Mouse (Mus musculus): ENCODE measurements around the gene Abhd14a. TPM values are rescaled to one million over a fixed set of nuclear protein-coding genes. Genes with fewer than 3 reads are reported as not detected.
A peak's percentile ranks its signal among the peaks of the same experiment; 100 is the strongest.

The Abhd14a gene
- polyA plus RNA-seq, 1 experiment from 2014 or later, result 41.9 TPM

DNA sequence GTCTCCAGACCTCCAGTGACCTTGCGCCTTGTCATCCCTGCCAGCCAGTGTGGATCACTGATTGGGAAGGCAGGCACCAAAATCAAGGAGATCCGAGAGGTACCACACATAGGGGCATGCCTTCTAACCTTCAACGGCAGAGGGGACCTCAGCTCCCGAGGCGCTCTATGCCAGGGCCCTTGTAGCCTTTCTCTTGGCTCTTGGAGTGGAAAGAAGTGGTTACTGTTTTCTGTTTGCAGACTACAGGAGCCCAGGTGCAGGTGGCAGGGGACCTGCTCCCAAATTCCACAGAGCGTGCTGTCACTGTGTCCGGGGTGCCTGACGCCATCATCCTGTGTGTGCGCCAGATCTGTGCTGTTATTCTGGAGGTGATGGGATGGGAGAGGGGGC lies 13.5 kb upstream of the Abhd14a start:
- no peak for DNase-seq (ENCODE audit: low spot score)
- H3K4me1 ChIP-seq (ENCODE audit: control insufficient read depth, insufficient read depth, low read length), result peaks cover 27% of the 10 kb centered on the region

DNA sequence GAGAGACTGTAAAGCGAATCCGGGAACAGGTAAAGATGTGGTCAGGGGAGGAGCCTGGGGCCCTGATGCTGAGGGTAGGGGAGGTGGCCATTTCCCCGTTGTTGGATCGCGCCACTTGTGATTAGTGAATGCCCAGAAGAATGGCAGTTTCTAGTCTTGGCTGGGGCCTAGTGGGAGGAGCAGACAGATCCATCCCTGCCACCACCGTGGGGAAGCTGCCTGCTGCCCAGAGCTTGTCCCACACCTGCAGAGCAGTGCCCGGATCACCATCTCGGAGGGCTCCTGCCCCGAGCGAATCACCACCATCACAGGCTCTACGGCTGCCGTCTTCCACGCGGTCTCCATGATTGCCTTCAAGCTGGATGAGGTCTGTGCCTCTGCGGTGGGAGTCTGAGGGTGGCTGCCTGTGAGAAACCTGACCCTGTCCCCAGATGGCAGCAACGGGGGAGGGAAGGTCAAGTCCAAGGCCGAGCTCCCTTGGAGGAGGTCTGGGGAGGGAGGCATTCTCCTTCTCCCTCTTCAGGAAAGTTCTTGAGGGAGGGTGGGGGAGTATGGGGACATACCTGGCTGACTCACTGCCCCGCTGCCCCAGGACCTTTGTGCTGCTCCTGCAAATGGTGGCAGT lies 13.0 kb upstream of the Abhd14a start:
- no peaks in the 10 kb centered on the region for H3K27me3 ChIP-seq (ENCODE audit: control insufficient read depth, insufficient read depth, low read length)
- 66% methylated on average over 18 of the region's 18 CpGs for WGBS
- H3K4me3 ChIP-seq (ENCODE audit: low read depth, low read length), result no peak overlapping the region
- peaks cover 30% of the 10 kb centered on the region for H3K4me1 ChIP-seq (ENCODE audit: control insufficient read depth, insufficient read depth, low read length)
- no peak overlapping the region for H3K4me2 ChIP-seq (ENCODE audit: low read depth, low read length)
- no peak overlapping the region for H3K27ac ChIP-seq (replicated peaks; ENCODE audit: low read depth, low read length)
- H3K36me3 ChIP-seq (replicated peaks; ENCODE audit: control insufficient read depth, insufficient read depth, low read depth, low read length), result peaks cover 11% of the 10 kb centered on the region
- H3K9ac ChIP-seq (replicated peaks; ENCODE audit: low read length), result no peak overlapping the region
- ATAC-seq (replicated peaks; ENCODE audit: insufficient number of reproducible peaks, low FRiP score, low TSS enrichment, low read depth), result no peak
- no peaks in the 10 kb centered on the region for H3K9me3 ChIP-seq (replicated peaks; ENCODE audit: control insufficient read depth, low read length)
- DNase-seq (ENCODE audit: low spot score), result no peak

More for the DNA sequence above, 13.5 kb upstream of the Abhd14a start:
- ATAC-seq (replicated peaks; ENCODE audit: insufficient number of reproducible peaks, low FRiP score, low TSS enrichment, low read depth), result no peak
- H3K36me3 ChIP-seq (replicated peaks; ENCODE audit: control insufficient read depth, insufficient read depth, low read depth, low read length), result peaks cover 11% of the 10 kb centered on the region
- no peak overlapping the region for H3K4me2 ChIP-seq (ENCODE audit: low read depth, low read length)
- no peaks in the 10 kb centered on the region for H3K27me3 ChIP-seq (ENCODE audit: control insufficient read depth, insufficient read depth, low read length)
- H3K27ac ChIP-seq (replicated peaks; ENCODE audit: low read depth, low read length), result no peak overlapping the region
- no peak overlapping the region for H3K9ac ChIP-seq (replicated peaks; ENCODE audit: low read length)
- no peaks in the 10 kb centered on the region for H3K9me3 ChIP-seq (replicated peaks; ENCODE audit: control insufficient read depth, low read length)
- no peak overlapping the region for H3K4me3 ChIP-seq (ENCODE audit: low read depth, low read length)
- WGBS, result 89% methylated on average over 9 of the region's 9 CpGs

DNA sequence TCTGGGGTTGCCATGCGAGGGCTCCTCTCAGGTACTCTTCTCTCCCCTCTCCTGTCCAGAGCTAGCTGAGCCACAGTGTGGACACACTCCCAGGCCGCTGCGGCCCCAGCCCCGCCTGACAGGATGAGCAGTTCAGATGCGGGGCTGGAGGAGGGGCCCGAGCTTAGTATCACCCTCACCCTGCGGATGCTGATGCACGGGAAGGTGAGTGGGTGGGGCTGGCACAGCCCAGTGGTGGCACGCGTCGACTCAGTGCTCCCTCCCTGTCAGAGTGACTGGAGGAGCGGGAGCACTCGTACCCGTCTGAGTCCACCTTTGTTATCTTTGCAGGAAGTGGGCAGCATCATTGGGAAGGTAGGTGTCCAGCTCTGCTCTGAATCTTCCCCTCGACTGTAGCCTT lies 12.5 kb upstream of the Abhd14a start:
- WGBS, result 79% methylated on average over 15 of the region's 15 CpGs
- no peak overlapping the region for H3K27ac ChIP-seq (replicated peaks; ENCODE audit: low read depth, low read length)
- no peaks in the 10 kb centered on the region for H3K9me3 ChIP-seq (replicated peaks; ENCODE audit: control insufficient read depth, low read length)
- H3K36me3 ChIP-seq (replicated peaks; ENCODE audit: control insufficient read depth, insufficient read depth, low read depth, low read length), result peaks cover 11% of the 10 kb centered on the region
- H3K4me1 ChIP-seq (ENCODE audit: control insufficient read depth, insufficient read depth, low read length), result peaks cover 28% of the 10 kb centered on the region
- no peak for ATAC-seq (replicated peaks; ENCODE audit: insufficient number of reproducible peaks, low FRiP score, low TSS enrichment, low read depth)
- H3K4me3 ChIP-seq (ENCODE audit: low read depth, low read length), result no peak overlapping the region
- DNase-seq (ENCODE audit: low spot score), result no peak
- H3K27me3 ChIP-seq (ENCODE audit: control insufficient read depth, insufficient read depth, low read length), result no peaks in the 10 kb centered on the region
- H3K4me2 ChIP-seq (ENCODE audit: low read depth, low read length), result no peak overlapping the region
- H3K9ac ChIP-seq (replicated peaks; ENCODE audit: low read length), result no peak overlapping the region

DNA sequence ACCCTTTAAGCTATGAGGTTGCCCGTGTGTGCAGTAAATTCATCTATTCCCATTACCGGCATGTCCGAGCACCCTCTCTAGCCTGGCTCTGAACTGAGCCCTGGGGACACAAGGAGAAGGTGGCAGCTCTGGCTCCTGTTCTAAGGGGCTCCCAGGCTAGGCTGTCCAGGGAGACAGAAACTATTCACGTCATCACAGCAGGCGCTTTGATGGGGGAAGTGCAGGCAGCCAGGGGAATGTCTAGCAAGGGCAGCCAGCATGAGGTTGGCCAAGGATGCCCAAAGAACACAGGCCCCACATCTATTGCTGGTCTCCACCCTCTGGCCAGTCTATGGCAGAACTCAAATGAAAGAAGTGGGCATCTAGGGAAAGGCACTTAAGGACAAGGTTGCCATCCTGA lies 10.4 kb upstream of the Abhd14a start:
- H3K4me2 ChIP-seq (ENCODE audit: low read depth, low read length), result peak overlapping the region; percentile 19; the same call in 1 of the 2 replicates
- peaks cover 26% of the 10 kb centered on the region for H3K4me1 ChIP-seq (ENCODE audit: control insufficient read depth, insufficient read depth, low read length)
- H3K9me3 ChIP-seq (replicated peaks; ENCODE audit: control insufficient read depth, low read length), result no peaks in the 10 kb centered on the region
- peaks cover 5% of the 10 kb centered on the region for H3K36me3 ChIP-seq (replicated peaks; ENCODE audit: control insufficient read depth, insufficient read depth, low read depth, low read length)
- no peak overlapping the region; the same call in 1 of the 2 replicates for H3K4me3 ChIP-seq (ENCODE audit: low read depth, low read length)
- DNase-seq (ENCODE audit: low spot score), result no peak
- 76% methylated on average over 5 of the region's 5 CpGs for WGBS
- no peak overlapping the region; the same call in 1 of the 2 replicates for H3K9ac ChIP-seq (replicated peaks; ENCODE audit: low read length)
- no peak for ATAC-seq (replicated peaks; ENCODE audit: insufficient number of reproducible peaks, low FRiP score, low TSS enrichment, low read depth)
- no peak overlapping the region for H3K27ac ChIP-seq (replicated peaks; ENCODE audit: low read depth, low read length)
- no peaks in the 10 kb centered on the region for H3K27me3 ChIP-seq (ENCODE audit: control insufficient read depth, insufficient read depth, low read length)

DNA sequence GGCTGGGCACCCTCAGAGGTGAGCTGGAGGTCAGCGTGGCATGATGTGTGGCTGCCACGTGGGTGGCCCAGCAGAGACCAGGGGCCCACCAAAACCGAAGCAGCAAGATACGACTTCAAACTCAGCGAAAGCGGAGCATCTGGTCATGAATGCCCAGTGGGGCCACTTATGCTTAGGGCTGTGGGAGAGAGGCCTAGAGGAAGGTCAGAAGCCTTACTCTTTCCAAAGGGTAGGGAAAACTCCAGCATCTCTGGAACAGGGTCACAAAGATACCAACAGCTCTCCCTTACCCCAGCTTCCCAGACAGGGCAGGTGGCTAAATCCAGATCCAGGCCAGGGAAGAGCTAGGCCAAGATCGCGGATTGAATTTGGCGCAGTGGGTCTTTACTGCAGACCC lies 9.7 kb upstream of the Abhd14a start:
- Histone ChIP-seq H3K4me3 (ENCODE audit: low read depth, low read length) (peak overlapping the region; percentile 84), H3K27me3 (ENCODE audit: control insufficient read depth, insufficient read depth, low read length) (no peaks in the 10 kb centered on the region), H3K36me3 (replicated peaks; ENCODE audit: control insufficient read depth, insufficient read depth, low read depth, low read length) (peaks cover 3% of the 10 kb centered on the region; the same call in 1 of the 2 replicates), H3K4me2 (ENCODE audit: low read depth, low read length) (peak overlapping the region; percentile 96), H3K9ac (replicated peaks; ENCODE audit: low read length) (peak overlapping the region; percentile 83), H3K27ac (replicated peaks; ENCODE audit: low read depth, low read length) (peak overlapping the region; percentile 93), H3K9me3 (replicated peaks; ENCODE audit: control insufficient read depth, low read length) (no peaks in the 10 kb centered on the region), H3K4me1 (ENCODE audit: control insufficient read depth, insufficient read depth, low read length) (peaks cover 26% of the 10 kb centered on the region)
- 43% methylated on average over 9 of the region's 9 CpGs for WGBS
- ATAC-seq (replicated peaks; ENCODE audit: insufficient number of reproducible peaks, low FRiP score, low TSS enrichment, low read depth) (no peak), DNase-seq (ENCODE audit: low spot score) (peak; percentile 45)

DNA sequence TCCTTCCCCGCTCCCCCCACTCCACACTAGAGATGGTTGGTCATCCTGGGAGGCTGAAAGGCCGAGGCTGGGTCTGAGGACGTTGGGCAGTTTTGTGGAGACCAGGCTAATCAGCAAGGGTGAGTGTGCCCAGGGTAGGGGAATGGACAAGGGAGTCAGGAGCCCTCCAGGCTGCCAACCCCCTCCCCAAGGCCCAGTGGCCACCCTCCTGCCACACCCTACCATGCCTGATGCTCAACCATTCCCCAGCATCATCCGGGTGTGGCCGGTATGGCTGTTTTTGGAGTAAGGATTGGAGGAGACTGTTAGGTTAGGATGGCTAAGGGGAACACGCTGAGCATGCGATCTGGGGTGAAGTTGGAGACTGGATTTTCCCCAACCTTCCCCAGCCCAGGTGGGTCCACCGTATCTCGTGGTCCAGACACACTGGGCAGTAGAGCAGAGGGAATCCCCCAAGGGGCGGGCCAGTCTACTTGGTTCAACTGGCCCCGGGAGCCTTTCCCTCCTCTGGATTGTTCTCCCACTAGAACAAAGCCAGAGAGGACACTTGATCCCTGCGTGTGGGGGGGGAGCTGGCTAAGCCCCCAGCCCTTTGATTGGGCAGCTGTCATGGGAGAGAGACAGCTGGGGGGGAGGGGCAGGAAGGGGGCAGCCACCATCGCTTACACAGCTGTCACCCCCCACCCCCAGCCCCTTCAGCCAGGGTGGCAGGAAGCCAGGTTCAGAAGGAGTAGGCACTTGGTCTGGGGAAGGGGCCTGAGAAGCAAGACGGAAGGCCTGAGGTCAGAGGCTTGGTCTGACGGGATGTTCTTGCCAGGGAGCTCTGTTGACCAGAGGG lies 9.1 kb upstream of the Abhd14a start:
- Histone ChIP-seq H3K27ac (replicated peaks; ENCODE audit: low read depth, low read length) (peak overlapping the region; percentile 93), H3K27me3 (ENCODE audit: control insufficient read depth, insufficient read depth, low read length) (no peaks in the 10 kb centered on the region), H3K4me2 (ENCODE audit: low read depth, low read length) (peak overlapping the region; percentile 96), H3K4me3 (ENCODE audit: low read depth, low read length) (peak overlapping the region; percentile 84), H3K9ac (replicated peaks; ENCODE audit: low read length) (peak overlapping the region; percentile 83), H3K4me1 (ENCODE audit: control insufficient read depth, insufficient read depth, low read length) (peaks cover 26% of the 10 kb centered on the region), H3K9me3 (replicated peaks; ENCODE audit: control insufficient read depth, low read length) (no peaks in the 10 kb centered on the region), H3K36me3 (replicated peaks; ENCODE audit: control insufficient read depth, insufficient read depth, low read depth, low read length) (peaks cover 3% of the 10 kb centered on the region; the same call in 1 of the 2 replicates)
- 28% methylated on average over 13 of the region's 15 CpGs for WGBS
- 0 out of 2 replicates have a peak, but pooled peaks have one; percentile 1 for ATAC-seq (replicated peaks; ENCODE audit: insufficient number of reproducible peaks, low FRiP score, low TSS enrichment, low read depth)
- DNase-seq (ENCODE audit: low spot score), result peak; percentile 73

DNA sequence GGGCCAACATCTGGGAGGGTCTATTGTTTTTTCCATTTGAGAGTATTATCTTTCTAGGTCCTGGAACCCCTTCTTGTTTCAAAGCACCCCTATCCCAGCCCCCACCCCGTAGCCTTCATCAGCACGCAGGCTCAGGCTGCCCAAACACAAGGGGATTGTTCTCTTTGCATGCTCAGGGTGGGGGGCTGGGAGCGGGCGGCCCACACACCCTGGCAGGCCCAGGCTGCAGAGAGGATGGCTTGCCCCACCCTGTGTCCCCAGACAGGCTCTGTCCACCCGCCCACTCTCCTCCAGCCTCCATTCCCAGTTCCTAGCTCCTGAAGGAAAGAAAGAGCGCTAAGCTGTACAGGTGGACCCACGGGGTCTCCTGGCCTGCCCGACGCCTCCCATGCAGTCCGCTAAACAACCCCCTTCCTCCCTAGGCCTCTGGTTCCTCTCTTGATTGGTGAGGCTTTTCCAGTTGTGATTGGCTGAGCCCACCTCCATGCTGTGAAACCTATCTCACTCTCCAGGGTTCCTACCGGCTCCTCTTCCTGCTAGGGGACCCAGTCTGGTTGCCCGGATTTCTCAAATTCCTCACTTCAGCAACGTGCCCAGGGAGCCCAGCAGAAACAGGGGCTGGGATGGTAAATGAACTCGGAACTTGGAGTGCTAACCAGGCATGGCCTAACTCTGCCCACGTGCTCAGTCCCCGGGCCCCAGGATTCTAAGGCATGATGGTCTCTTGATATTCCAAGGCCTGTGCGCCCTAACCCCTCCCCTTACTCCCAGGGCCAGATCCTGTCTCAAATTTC lies 7.6 kb upstream of the Abhd14a start:
- H3K4me2 ChIP-seq (ENCODE audit: low read depth, low read length), result peak overlapping the region; percentile 96
- peak; percentile 77 for DNase-seq (ENCODE audit: low spot score)
- peaks cover 30% of the 10 kb centered on the region for H3K4me1 ChIP-seq (ENCODE audit: control insufficient read depth, insufficient read depth, low read length)
- no peaks in the 10 kb centered on the region for H3K36me3 ChIP-seq (replicated peaks; ENCODE audit: control insufficient read depth, insufficient read depth, low read depth, low read length)
- no peaks in the 10 kb centered on the region for H3K27me3 ChIP-seq (ENCODE audit: control insufficient read depth, insufficient read depth, low read length)
- peak overlapping the region; percentile 83 for H3K9ac ChIP-seq (replicated peaks; ENCODE audit: low read length)
- ATAC-seq (replicated peaks; ENCODE audit: insufficient number of reproducible peaks, low FRiP score, low TSS enrichment, low read depth), result no peak; the same call in 1 of the 2 replicates
- peak overlapping the region; percentile 93 for H3K27ac ChIP-seq (replicated peaks; ENCODE audit: low read depth, low read length)
- H3K4me3 ChIP-seq (ENCODE audit: low read depth, low read length), result peak overlapping the region; percentile 84
- under 1% methylated on average over 17 of the region's 17 CpGs for WGBS
- H3K9me3 ChIP-seq (replicated peaks; ENCODE audit: control insufficient read depth, low read length), result no peaks in the 10 kb centered on the region
